Mouse (Mus musculus): Measurements from ENCODE around the gene Pdcd7. TPM values are rescaled to one million over a fixed set of nuclear protein-coding genes. Genes with fewer than 3 reads are reported as not detected.

Gene Pdcd7
- total and polyA plus RNA-seq, 3 experiments = 22.8 to 34.5 TPM; not detected in 1

DNA sequence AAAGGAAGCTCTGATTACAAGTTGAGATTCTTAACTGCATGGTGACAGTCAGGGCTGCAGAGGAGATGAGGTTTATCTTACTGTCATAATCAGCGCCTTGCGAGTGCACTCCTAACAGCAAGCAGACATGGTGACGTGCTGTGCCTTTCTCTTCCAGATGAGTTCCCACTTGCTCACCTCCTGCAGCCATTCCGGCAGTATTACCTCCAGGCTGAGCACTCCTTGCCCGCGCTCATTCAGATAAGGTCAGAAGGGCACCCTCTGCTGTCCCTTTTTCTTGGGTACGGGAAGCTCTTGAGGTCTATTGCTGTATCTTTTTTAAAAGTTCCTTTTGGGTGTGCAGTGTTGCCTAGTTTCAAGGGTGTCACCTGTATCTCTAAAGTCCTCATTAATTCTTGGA lies 10.7 kb downstream of the Pdcd7 start:
- Histone ChIP-seq H3K27ac (ENCODE audit: control insufficient read depth, low read depth, low read length) (no peak overlapping the region), H3K27me3 (ENCODE audit: control insufficient read depth in 1 of 2, insufficient read depth in 2 of 2, low read length in 2 of 2) (no peaks in the 10 kb centered on the region), H3K79me2 (ENCODE audit: control insufficient read depth, insufficient read depth, low read length, poor library complexity) (peaks cover 11% of the 10 kb centered on the region), H3K9me3 (replicated peaks; ENCODE audit: insufficient read depth, low read length) (no peaks in the 10 kb centered on the region), H3K36me3 (ENCODE audit: control insufficient read depth in 1 of 2, insufficient read depth in 2 of 2, low read length in 2 of 2) (peaks cover 0 to 5% of the 10 kb centered on the region in 2 experiments; a peak in 3 of 4 replicates), H3K9ac (ENCODE audit: control insufficient read depth, low read depth, low read length, poor library complexity, severe bottlenecking) (no peak overlapping the region), H3K4me1 (ENCODE audit: control insufficient read depth in 1 of 2, insufficient read depth in 2 of 2, low read length in 2 of 2) (no peaks in the 10 kb centered on the region), H3K4me3 (ENCODE audit: control insufficient read depth in 1 of 2, insufficient read depth in 1 of 2, low read depth in 2 of 2, low read length in 2 of 2) (no peak overlapping the region)
- no peak for DNase-seq (ENCODE audit: low read depth, low spot score)
- no peak for TF ChIP-seq MXI1 (IDR thresholded peaks at IDR 0.05; ENCODE audit: low read depth, low read length)
- TF ChIP-seq MYC (IDR thresholded peaks at IDR 0.05; ENCODE audit: low read depth, low read length) = no peak
- TF ChIP-seq POLR2AphosphoS2 (IDR thresholded peaks at IDR 0.05; ENCODE audit: low read length) = no peak
- TF ChIP-seq ELF1 (IDR thresholded peaks at IDR 0.05; ENCODE audit: low read depth, low read length) = no peak
- TF ChIP-seq ETS1 (IDR thresholded peaks at IDR 0.05; ENCODE audit: low read depth, low read length) = no peak
- no peak for TF ChIP-seq RAD21 (IDR thresholded peaks at IDR 0.05; ENCODE audit: low read depth, low read length)
- no peak for TF ChIP-seq MAZ (IDR thresholded peaks at IDR 0.05; ENCODE audit: low read depth, low read length)
- no peak for TF ChIP-seq CHD1 (IDR thresholded peaks at IDR 0.05; ENCODE audit: low read depth, low read length)
- no peak for TF ChIP-seq HCFC1 (IDR thresholded peaks at IDR 0.05; ENCODE audit: low read depth, low read length)

DNA sequence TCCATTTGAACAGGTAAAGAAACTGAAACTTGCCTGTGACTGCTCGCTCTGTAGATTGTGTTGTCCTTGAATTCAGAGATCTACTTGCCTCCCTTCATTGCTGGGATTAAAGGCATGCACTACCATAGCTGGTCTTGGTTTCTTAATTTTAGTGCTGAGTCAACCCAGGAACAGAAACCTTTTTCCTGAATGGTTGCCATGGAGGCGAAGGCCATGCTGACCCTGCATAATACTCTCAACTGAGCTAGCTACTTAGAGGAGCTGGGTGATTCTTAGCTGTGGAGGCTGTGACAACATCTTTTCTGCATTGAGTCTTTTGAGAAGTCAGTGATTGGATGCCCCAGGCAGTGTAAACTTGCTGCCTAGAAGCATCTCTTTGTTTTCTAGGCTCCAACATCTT lies 11.1 kb downstream of the Pdcd7 start:
- Histone ChIP-seq H3K4me3 (ENCODE audit: control insufficient read depth in 1 of 2, insufficient read depth in 1 of 2, low read depth in 2 of 2, low read length in 2 of 2) (no peak overlapping the region), H3K79me2 (ENCODE audit: control insufficient read depth, insufficient read depth, low read length, poor library complexity) (peaks cover 10% of the 10 kb centered on the region), H3K4me1 (ENCODE audit: control insufficient read depth in 1 of 2, insufficient read depth in 2 of 2, low read length in 2 of 2) (no peaks in the 10 kb centered on the region), H3K27me3 (ENCODE audit: control insufficient read depth in 1 of 2, insufficient read depth in 2 of 2, low read length in 2 of 2) (no peaks in the 10 kb centered on the region), H3K9me3 (replicated peaks; ENCODE audit: insufficient read depth, low read length) (no peaks in the 10 kb centered on the region), H3K9ac (ENCODE audit: control insufficient read depth, low read depth, low read length, poor library complexity, severe bottlenecking) (no peak overlapping the region), H3K27ac (ENCODE audit: control insufficient read depth, low read depth, low read length) (no peak overlapping the region), H3K36me3 (ENCODE audit: control insufficient read depth in 1 of 2, insufficient read depth in 2 of 2, low read length in 2 of 2) (peaks cover 0 to 5% of the 10 kb centered on the region in 2 experiments; a peak in 3 of 4 replicates)
- TF ChIP-seq MEF2A (IDR thresholded peaks at IDR 0.05; ENCODE audit: extremely low read depth, insufficient replicate concordance, low read depth, low read length, poor library complexity, severe bottlenecking) = no peak
- no peak for TF ChIP-seq POLR2AphosphoS5 (IDR thresholded peaks at IDR 0.05; ENCODE audit: borderline replicate concordance, low read depth, low read length)
- no peak for TF ChIP-seq TCF12 (IDR thresholded peaks at IDR 0.05; ENCODE audit: low read depth, low read length)
- no peak for TF ChIP-seq POLR2AphosphoS2 (IDR thresholded peaks at IDR 0.05; ENCODE audit: low read length)
- TF ChIP-seq MAZ (IDR thresholded peaks at IDR 0.05; ENCODE audit: low read depth, low read length) = no peak
- no peak for TF ChIP-seq RAD21 (IDR thresholded peaks at IDR 0.05; ENCODE audit: low read depth, low read length)
- no peak for TF ChIP-seq NRF1 (IDR thresholded peaks at IDR 0.05; ENCODE audit: insufficient read depth, low read depth, low read length, poor library complexity, severe bottlenecking)
- no peak for TF ChIP-seq ZMIZ1 (IDR thresholded peaks at IDR 0.05; ENCODE audit: low read depth, low read length)
- no peak for TF ChIP-seq NELFE (IDR thresholded peaks at IDR 0.05; ENCODE audit: low read depth, low read length)
- TF ChIP-seq GATA1 (IDR thresholded peaks at IDR 0.05; ENCODE audit: low read depth, low read length) = no peak
- DNase-seq (ENCODE audit: low read depth, low spot score) = no peak
